Mouse (Mus musculus): Measurements from ENCODE around the gene Panx2. TPM values are rescaled to one million over a fixed set of nuclear protein-coding genes. Genes with fewer than 3 reads are reported as not detected.

Gene Panx2
- polyA plus RNA-seq, 1 experiment from 2014 or later: 0.34 TPM

DNA sequence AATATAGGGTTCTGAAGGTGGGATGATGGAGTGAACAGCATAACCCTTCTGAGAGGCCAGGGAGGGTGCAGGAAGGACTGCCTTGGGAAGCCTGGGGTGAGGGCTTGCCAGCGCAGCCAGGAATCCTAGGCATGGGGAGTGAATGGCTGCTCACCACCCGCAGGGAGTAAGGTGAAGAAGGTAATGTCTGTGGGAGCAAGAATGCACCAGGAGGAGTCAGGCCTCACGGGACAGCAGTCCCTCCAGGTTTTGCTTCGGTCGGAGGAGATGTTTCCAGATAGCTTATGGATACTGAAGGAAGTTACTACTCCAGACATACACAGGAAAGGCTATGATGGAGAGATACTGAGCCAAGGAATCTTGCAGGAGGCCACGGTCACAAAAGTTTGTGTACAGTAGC lies 798 bp upstream of the Panx2 start:
- Histone ChIP-seq H3K4me2 (peak overlapping the region; percentile 96), H3K27ac (ENCODE audit: low read depth) (no peak overlapping the region), H3K4me1 (ENCODE audit: insufficient read depth) (0 out of 2 replicates have a peak, but pooled peaks cover 3% of the 10 kb centered on the region), H3K36me3 (ENCODE audit: insufficient read depth) (no peaks in the 10 kb centered on the region), H3K4me3 (ENCODE audit: low read depth, low read length) (no peak overlapping the region), H3K9ac (no peak overlapping the region), H3K27me3 (ENCODE audit: insufficient read depth, low read length) (peaks cover 38% of the 10 kb centered on the region), H3K9me3 (ENCODE audit: low read depth, low read length) (no peaks in the 10 kb centered on the region)
- no peak for DNase-seq
- no peak for ATAC-seq (ENCODE audit: insufficient read depth)
- TF ChIP-seq CTCF (IDR thresholded peaks at IDR 0.05; ENCODE audit: low read depth): no peak
- 21% methylated on average over 6 of the region's 6 CpGs for WGBS

GRCm38 (mm10) chr15:89060032-89060681 lies 623 bp downstream of the Panx2 start:
- peak; percentile 46; the same call in 1 of the 2 replicates for ATAC-seq (ENCODE audit: insufficient read depth)

GRCm38 (mm10) chr15:89060811-89061460 lies 1.4 kb downstream of the Panx2 start:
- Histone ChIP-seq H3K27me3 (ENCODE audit: insufficient read depth, low read length) (peaks cover 43% of the 10 kb centered on the region), H3K4me3 (ENCODE audit: low read depth, low read length) (no peak overlapping the region), H3K27ac (ENCODE audit: low read depth) (no peak overlapping the region), H3K4me2 (peak overlapping the region; percentile 96; the same call in 1 of the 2 replicates), H3K9ac (no peak overlapping the region), H3K9me3 (ENCODE audit: low read depth, low read length) (no peaks in the 10 kb centered on the region), H3K4me1 (ENCODE audit: insufficient read depth) (0 out of 2 replicates have a peak, but pooled peaks cover 3% of the 10 kb centered on the region), H3K36me3 (ENCODE audit: insufficient read depth) (no peaks in the 10 kb centered on the region)
- no peak for TF ChIP-seq CTCF (IDR thresholded peaks at IDR 0.05; ENCODE audit: low read depth)
- WGBS: 79% methylated on average over 12 of the region's 12 CpGs
- ATAC-seq (ENCODE audit: insufficient read depth): no peak
- no peak for DNase-seq

More at GRCm38 (mm10) chr15:89060032-89060681, 623 bp downstream of the Panx2 start:
- H3K27me3 ChIP-seq (ENCODE audit: insufficient read depth, low read length): peaks cover 43% of the 10 kb centered on the region
- peak overlapping the region; percentile 96 for H3K4me2 ChIP-seq
- no peaks in the 10 kb centered on the region for H3K36me3 ChIP-seq (ENCODE audit: insufficient read depth)
- H3K9me3 ChIP-seq (ENCODE audit: low read depth, low read length): no peaks in the 10 kb centered on the region
- 1% methylated on average over 39 of the region's 48 CpGs for WGBS
- peak; percentile 56 for DNase-seq
- no peak overlapping the region for H3K27ac ChIP-seq (ENCODE audit: low read depth)
- 0 out of 2 replicates have a peak, but pooled peaks cover 3% of the 10 kb centered on the region for H3K4me1 ChIP-seq (ENCODE audit: insufficient read depth)
- peak overlapping the region; percentile 66 for H3K4me3 ChIP-seq (ENCODE audit: low read depth, low read length)
- H3K9ac ChIP-seq: peak overlapping the region; percentile 58
- no peak for TF ChIP-seq CTCF (IDR thresholded peaks at IDR 0.05; ENCODE audit: low read depth)

GRCm38 (mm10) chr15:89061761-89062517 lies 2.4 kb downstream of the Panx2 start:
- no peak overlapping the region for H3K27ac ChIP-seq (ENCODE audit: low read depth)
- H3K27me3 ChIP-seq (ENCODE audit: insufficient read depth, low read length): peaks cover 53% of the 10 kb centered on the region
- 0 out of 2 replicates have a peak, but pooled peaks cover 3% of the 10 kb centered on the region for H3K4me1 ChIP-seq (ENCODE audit: insufficient read depth)
- H3K4me3 ChIP-seq (ENCODE audit: low read depth, low read length): no peak overlapping the region
- TF ChIP-seq CTCF (IDR thresholded peaks at IDR 0.05; ENCODE audit: low read depth): no peak
- H3K36me3 ChIP-seq (ENCODE audit: insufficient read depth): no peaks in the 10 kb centered on the region
- no peak overlapping the region for H3K9ac ChIP-seq
- WGBS: 89% methylated on average over 6 of the region's 6 CpGs
- H3K4me2 ChIP-seq: no peak overlapping the region
- DNase-seq: no peak
- no peak for ATAC-seq (ENCODE audit: insufficient read depth)
- no peaks in the 10 kb centered on the region for H3K9me3 ChIP-seq (ENCODE audit: low read depth, low read length)

- WGBS: 82% methylated on average over 5 of the region's 5 CpGs
- Histone ChIP-seq H3K9ac (no peak overlapping the region), H3K36me3 (ENCODE audit: insufficient read depth) (no peaks in the 10 kb centered on the region), H3K27me3 (ENCODE audit: insufficient read depth, low read length) (peaks cover 55% of the 10 kb centered on the region), H3K4me2 (no peak overlapping the region), H3K4me3 (ENCODE audit: low read depth, low read length) (no peak overlapping the region), H3K4me1 (ENCODE audit: insufficient read depth) (0 out of 2 replicates have a peak, but pooled peaks cover 3% of the 10 kb centered on the region), H3K9me3 (ENCODE audit: low read depth, low read length) (no peaks in the 10 kb centered on the region), H3K27ac (ENCODE audit: low read depth) (no peak overlapping the region)
- ATAC-seq (ENCODE audit: insufficient read depth): no peak
- TF ChIP-seq CTCF (IDR thresholded peaks at IDR 0.05; ENCODE audit: low read depth): no peak
- DNase-seq: no peak
These were observed 3.0 kb downstream of the Panx2 start for GRCm38 (mm10) chr15:89062518-89062910.

- 68% methylated on average over 7 of the region's 7 CpGs for WGBS
These were observed 3.5 kb downstream of the Panx2 start for GRCm38 (mm10) chr15:89063001-89063400.

More at GRCm38 (mm10) chr15:89063001-89063400, 3.5 kb downstream of the Panx2 start:
- Histone ChIP-seq H3K9ac (no peak overlapping the region), H3K4me1 (ENCODE audit: insufficient read depth) (0 out of 2 replicates have a peak, but pooled peaks cover 3% of the 10 kb centered on the region), H3K4me3 (ENCODE audit: low read depth, low read length) (no peak overlapping the region), H3K9me3 (ENCODE audit: low read depth, low read length) (no peaks in the 10 kb centered on the region), H3K27me3 (ENCODE audit: insufficient read depth, low read length) (peaks cover 58% of the 10 kb centered on the region), H3K4me2 (no peak overlapping the region), H3K36me3 (ENCODE audit: insufficient read depth) (no peaks in the 10 kb centered on the region), H3K27ac (ENCODE audit: low read depth) (no peak overlapping the region)
- TF ChIP-seq CTCF (IDR thresholded peaks at IDR 0.05; ENCODE audit: low read depth): no peak
- DNase-seq: no peak
- no peak for ATAC-seq (ENCODE audit: insufficient read depth)

Data from lung, embryonic 14.5 days (tissue).